ENCODE assay signal across 17 mouse cellular contexts in the genomic region with DNA sequence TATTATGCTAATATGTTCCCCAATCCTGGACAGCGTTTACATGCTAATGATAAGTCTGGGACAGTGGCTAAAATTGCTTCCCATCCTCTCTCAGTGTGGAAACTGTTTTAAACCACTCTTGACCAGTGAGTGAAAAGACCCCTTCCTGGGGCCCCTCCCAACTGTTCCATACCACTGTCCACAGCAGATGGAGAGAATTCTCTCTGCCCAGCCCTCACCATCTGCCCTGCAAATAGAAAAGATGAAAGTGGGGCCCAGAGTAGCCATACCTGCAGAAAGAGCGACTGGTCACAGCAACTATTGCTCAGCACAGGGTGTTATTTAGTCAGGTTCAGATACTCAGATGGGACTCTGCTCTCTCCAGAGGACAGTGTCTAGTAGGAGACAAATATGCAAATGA.
A peak's percentile ranks its signal among the peaks of the same experiment; 100 is the strongest.
DNase-seq lines count a peak whose midpoint lies in the region; ATAC-seq lines count a peak whose summit lies in the region.
"Had no signal": no experiment of that assay in that cellular context is flagged by ENCODE, and none has a peak within 500 bp of the region (broad histone marks: within the 10 kb centered on the region; RNA-seq: fewer than 3 reads in every experiment).

No protein-coding gene starts in this region.

- no peaks in the 10 kb centered on the region for H3K27me3 ChIP-seq in hindbrain, embryonic 16.5 days (replicated peaks; ENCODE audit: control insufficient read depth, insufficient read depth, low read length)
- H3K27me3 ChIP-seq in hindbrain, embryonic 11.5 days (ENCODE audit: control insufficient read depth, insufficient read depth, low read length), result no peaks in the 10 kb centered on the region
- no peaks in the 10 kb centered on the region for H3K27me3 ChIP-seq in neural tube, embryonic 13.5 days
- H3K27me3 ChIP-seq: embryonic facial prominence, embryonic 13.5 days; heart, embryonic 12.5 days; intestine, embryonic 15.5 days had no signal

- DNase-seq in cerebellum, postnatal 25 days, result peak; percentile 22 to 26
- DNase-seq in cerebellum, adult 18-20 months, result no peak
- no peak for DNase-seq in hindbrain, embryonic 11.5 days (ENCODE audit: low spot score)
- no peak for DNase-seq in neural tube, embryonic 10.5 days (ENCODE audit: extremely low spot score, low spot score)
- DNase-seq: adrenal gland, adult 2 months; adrenal gland, postnatal 25 days; cerebellum, adult 9-10 months; gastrocnemius, postnatal 10 days; heart, adult 2 months; kidney, adult 18-20 months had no signal

- H3K9me3 ChIP-seq in hindbrain, embryonic 16.5 days (ENCODE audit: control insufficient read depth, low read length), result no peaks in the 10 kb centered on the region
- no peaks in the 10 kb centered on the region for H3K9me3 ChIP-seq in hindbrain, embryonic 11.5 days (ENCODE audit: control insufficient read depth, low read length)
- no peaks in the 10 kb centered on the region for H3K9me3 ChIP-seq in neural tube, embryonic 13.5 days
- H3K9me3 ChIP-seq: embryonic facial prominence, embryonic 13.5 days; forebrain, embryonic 12.5 days; intestine, embryonic 15.5 days had no signal

- H3K9ac ChIP-seq in hindbrain, embryonic 16.5 days (ENCODE audit: low read depth, low read length), result no peak overlapping the region
- H3K9ac ChIP-seq in hindbrain, embryonic 11.5 days (ENCODE audit: low read depth, low read length), result no peak overlapping the region
- H3K9ac ChIP-seq in neural tube, embryonic 13.5 days, result no peak overlapping the region
- H3K9ac ChIP-seq: embryonic facial prominence, embryonic 13.5 days; forebrain, embryonic 12.5 days; heart, embryonic 12.5 days; intestine, embryonic 15.5 days had no signal

- H3K4me2 ChIP-seq in hindbrain, embryonic 16.5 days (ENCODE audit: low read length), result no peak overlapping the region
- no peak overlapping the region for H3K4me2 ChIP-seq in hindbrain, embryonic 11.5 days (replicated peaks; ENCODE audit: low read depth, low read length)
- peak overlapping the region; percentile 22; the same call in 1 of the 2 replicates for H3K4me2 ChIP-seq in neural tube, embryonic 13.5 days
- H3K4me2 ChIP-seq: embryonic facial prominence, embryonic 13.5 days; forebrain, embryonic 12.5 days; heart, embryonic 12.5 days; intestine, embryonic 15.5 days had no signal

- no peak overlapping the region for H3K27ac ChIP-seq in hindbrain, embryonic 16.5 days (ENCODE audit: low read depth, low read length)
- no peak overlapping the region for H3K27ac ChIP-seq in hindbrain, embryonic 11.5 days (ENCODE audit: low read depth, low read length)
- 0 out of 2 replicates have a peak overlapping the region, but pooled peaks have one; percentile 1 for H3K27ac ChIP-seq in neural tube, embryonic 13.5 days (replicated peaks)
- H3K27ac ChIP-seq: embryonic facial prominence, embryonic 13.5 days; forebrain, embryonic 12.5 days; heart, adult 2 months; intestine, embryonic 15.5 days had no signal

- peaks cover 6% of the 10 kb centered on the region; the same call in 1 of the 2 replicates for H3K4me1 ChIP-seq in hindbrain, embryonic 16.5 days (ENCODE audit: control insufficient read depth, insufficient read depth, low read depth, low read length)
- H3K4me1 ChIP-seq in hindbrain, embryonic 11.5 days (replicated peaks; ENCODE audit: control insufficient read depth, insufficient read depth, low read length), result no peaks in the 10 kb centered on the region
- peaks cover 4% of the 10 kb centered on the region; the same call in 1 of the 2 replicates for H3K4me1 ChIP-seq in neural tube, embryonic 13.5 days (replicated peaks)
- H3K4me1 ChIP-seq: embryonic facial prominence, embryonic 13.5 days; forebrain, embryonic 12.5 days; heart, embryonic 12.5 days; intestine, embryonic 15.5 days had no signal

- H3K4me3 ChIP-seq in hindbrain, embryonic 16.5 days (ENCODE audit: low read length), result no peak overlapping the region
- no peak overlapping the region for H3K4me3 ChIP-seq in hindbrain, embryonic 11.5 days (ENCODE audit: low read depth, low read length)
- no peak overlapping the region for H3K4me3 ChIP-seq in neural tube, embryonic 13.5 days
- H3K4me3 ChIP-seq: embryonic facial prominence, embryonic 13.5 days; forebrain, embryonic 12.5 days; heart, adult 2 months; heart, embryonic 12.5 days; intestine, embryonic 15.5 days had no signal

- H3K36me3 ChIP-seq in hindbrain, embryonic 16.5 days (ENCODE audit: control insufficient read depth, insufficient read depth, low read length), result no peaks in the 10 kb centered on the region
- no peaks in the 10 kb centered on the region for H3K36me3 ChIP-seq in hindbrain, embryonic 11.5 days (ENCODE audit: control insufficient read depth, insufficient read depth, low read length)
- no peaks in the 10 kb centered on the region for H3K36me3 ChIP-seq in neural tube, embryonic 13.5 days
- H3K36me3 ChIP-seq: forebrain, embryonic 12.5 days; heart, embryonic 12.5 days; intestine, embryonic 15.5 days had no signal

- WGBS in hindbrain, embryonic 16.5 days, result 68% methylated on average over 2 of the region's 2 CpGs
- 78% methylated on average over 2 of the region's 2 CpGs for WGBS in hindbrain, embryonic 11.5 days
- 67% methylated on average over 2 of the region's 2 CpGs for WGBS in neural tube, embryonic 13.5 days

- ATAC-seq in hindbrain, embryonic 16.5 days, result 0 out of 2 replicates have a peak, but pooled peaks have one; percentile 50
- no peak for ATAC-seq in hindbrain, embryonic 11.5 days (ENCODE audit: low FRiP score)
- no peak for ATAC-seq in neural tube, embryonic 13.5 days (ENCODE audit: low read depth)
- ATAC-seq: forebrain, embryonic 16.5 days; intestine, embryonic 15.5 days had no signal

Comparison
In these comparisons a context has a peak if more than half of its experiments do, and no peak if none do; other contexts are left out.
1. DNase-seq: peak in cerebellum, postnatal 25 days (2 of 2); none in cerebellum, adult 18-20 months (0 of 2), hindbrain, embryonic 11.5 days (single experiment) and neural tube, embryonic 10.5 days (single experiment).